Mouse (Mus musculus) gastrocnemius, adult 8-10 months (tissue): ENCODE measurements around the gene Siglecg. TPM values are rescaled to one million over a fixed set of nuclear protein-coding genes. Genes with fewer than 3 reads are reported as not detected.

Experiments used
- DNase-seq, 2 experiments: peaks; one replicate each; pipeline ENCODE4 v3.0.0; 2022; ENCODE audit warnings: low spot score in 2 of 2
- microRNA-seq: library from miRNA; unstranded; fragments of <30 nt; microRNA quantifications from one replicate; pipeline ENCODE4 v1.2.0, GENCODE M21; 2022
- total RNA-seq, 4 experiments: library from RNA; stranded (reverse); gene quantifications; 2 replicates each; pipeline ENCODE4 v1.2.4; 2022

Gene Siglecg
- total RNA-seq, 4 experiments from 2014 or later: not detected

- DNase-seq: no peak
Observed at GRCm38 (mm10) chr7:43441071-43441470, 33.1 kb downstream of the Siglecg start.

GRCm38 (mm10) chr7:43442684-43443083, 34.7 kb downstream of the Siglecg start:
- no peak for DNase-seq

DNA sequence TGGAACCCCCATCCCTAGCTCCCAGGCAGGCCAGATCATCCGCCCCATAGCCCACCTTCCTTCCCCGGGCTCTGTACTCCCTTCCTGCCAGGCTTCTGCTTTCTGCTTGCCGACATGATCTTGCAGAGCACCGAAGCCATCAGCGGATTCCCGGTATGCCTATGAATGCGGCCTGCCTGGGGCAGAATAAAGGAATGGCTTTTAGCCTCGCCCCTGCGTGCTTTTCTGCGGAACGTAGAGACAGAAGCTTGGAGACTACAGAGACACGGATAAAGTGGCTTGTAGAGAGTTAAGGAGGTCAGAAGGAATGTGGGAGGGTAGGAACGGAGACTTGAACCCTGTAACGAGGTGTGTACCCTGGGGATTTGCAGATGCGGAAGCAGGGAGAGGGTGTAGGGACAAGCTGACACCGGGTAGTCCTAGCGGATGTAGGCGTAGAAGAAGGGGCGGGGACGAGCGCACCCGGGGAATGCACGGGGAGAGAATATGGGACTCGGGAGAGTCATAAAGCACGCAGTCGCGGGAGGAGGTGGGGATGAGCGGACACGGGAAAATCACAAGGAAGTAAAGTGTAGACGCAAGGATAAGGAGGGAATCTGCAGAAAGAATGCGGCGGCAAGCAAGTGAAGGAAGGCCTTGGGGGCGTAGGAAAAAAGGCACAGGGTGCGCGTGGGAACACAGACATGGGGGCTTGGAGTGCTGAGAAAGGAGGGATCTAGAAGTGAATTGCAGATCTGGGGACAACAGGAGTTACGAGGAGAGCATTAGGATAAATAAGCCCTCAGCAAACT, 35.3 kb downstream of the Siglecg start:
- DNase-seq: peak; percentile 73 to 74

GRCm38 (mm10) chr7:43443917-43444293, 35.9 kb downstream of the Siglecg start, which contains the start of the genes Etfb and Gm45233:
Etfb (plus strand) TSS chr7:43444083.
Gm45233 (plus strand) TSS chr7:43444128.
- DNase-seq: peak; percentile 92 to 96

DNA sequence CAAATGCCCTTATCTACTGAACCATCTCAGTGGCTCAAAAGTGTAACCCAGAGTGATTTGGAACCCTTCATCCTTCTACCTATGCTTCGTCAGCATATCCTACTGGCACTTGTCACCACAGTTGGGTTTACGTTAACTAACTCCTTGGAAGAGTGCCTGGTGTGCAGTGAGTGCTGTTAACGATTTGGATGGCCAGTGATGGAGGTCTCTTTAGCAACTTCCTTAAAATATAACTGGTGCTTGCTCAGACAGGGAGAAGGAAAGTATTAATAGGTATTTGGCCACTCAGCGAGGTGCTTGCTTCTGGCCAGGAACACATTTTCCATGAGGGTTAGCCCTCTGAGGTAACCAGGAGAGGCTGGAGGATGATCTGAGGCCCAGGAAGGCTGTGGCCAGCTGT, 39.8 kb downstream of the Siglecg start:
- DNase-seq: no peak

- no peak for DNase-seq
Observed at GRCm38 (mm10) chr7:43448246-43448645, 40.2 kb downstream of the Siglecg start.

GRCm38 (mm10) chr7:43449811-43450210, 41.8 kb downstream of the Siglecg start:
- DNase-seq: no peak

DNA sequence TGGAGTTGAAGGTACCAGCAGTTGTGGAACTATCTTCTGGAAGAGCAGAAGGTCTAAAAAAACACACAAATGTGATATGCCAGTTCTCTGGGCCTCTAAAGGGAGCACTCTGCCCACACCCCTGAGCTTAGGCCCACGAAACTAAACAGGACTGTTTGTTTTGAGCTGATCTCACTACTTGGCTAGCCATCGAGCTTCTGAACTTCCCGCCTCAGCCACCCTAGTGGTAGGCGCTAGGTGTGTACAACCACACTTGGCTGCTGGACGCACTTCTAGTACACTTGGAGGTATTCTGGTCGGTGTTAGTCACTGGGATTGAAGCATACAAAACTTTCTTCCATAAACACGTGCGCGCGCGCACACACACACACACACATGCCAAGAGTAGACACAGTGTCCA, 43.7 kb downstream of the Siglecg start:
- no peak for DNase-seq

DNA sequence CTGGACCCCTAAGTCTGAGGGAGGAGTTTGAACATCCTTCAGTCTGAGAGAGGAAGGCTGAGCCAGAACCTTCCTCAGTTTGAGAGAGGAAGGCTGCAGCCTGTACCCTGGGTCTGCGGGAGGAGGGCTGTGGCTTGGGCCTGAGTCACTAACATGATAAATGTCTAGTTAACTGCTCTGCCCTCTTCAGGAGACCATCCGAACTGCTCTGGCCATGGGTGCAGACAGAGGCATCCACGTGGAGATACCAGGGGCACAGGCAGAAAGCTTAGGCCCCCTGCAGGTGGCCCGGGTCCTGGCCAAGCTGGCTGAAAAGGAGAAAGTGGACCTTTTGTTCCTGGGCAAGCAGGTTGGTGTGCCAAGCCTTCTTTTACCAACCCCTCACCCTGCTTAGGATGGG, 44.6 kb downstream of the Siglecg start:
- DNase-seq: no peak

- no peak for DNase-seq
Observed at GRCm38 (mm10) chr7:43453599-43454355, 45.8 kb downstream of the Siglecg start.

- no peak for DNase-seq
Observed at GRCm38 (mm10) chr7:43454371-43454770, 46.4 kb downstream of the Siglecg start.

DNA sequence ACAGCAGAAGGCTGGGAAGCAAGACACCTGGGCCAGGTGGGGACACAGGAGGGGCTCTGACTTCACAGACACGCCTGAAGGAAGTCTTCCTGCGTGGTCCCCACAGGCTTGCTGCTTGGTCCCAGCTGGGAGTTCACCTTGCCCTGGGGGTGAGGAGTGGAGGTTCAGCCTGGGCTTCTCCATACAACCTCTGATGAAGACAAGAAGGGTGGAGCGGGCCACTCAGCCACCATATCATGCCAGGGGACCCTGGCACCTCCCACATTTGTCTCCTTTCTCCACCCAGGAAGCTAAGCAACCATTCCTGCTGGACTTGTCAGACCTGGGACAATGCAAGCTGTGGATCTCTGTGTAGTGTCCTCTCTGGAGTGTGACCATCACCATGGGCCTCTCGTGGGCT, 54.8 kb downstream of the Siglecg start, which contains the start of gene Vsig10l:
Gene Vsig10l (plus strand): TSS at position 301 of the 400 bp plus-strand sequence.
- no peak for DNase-seq

DNA sequence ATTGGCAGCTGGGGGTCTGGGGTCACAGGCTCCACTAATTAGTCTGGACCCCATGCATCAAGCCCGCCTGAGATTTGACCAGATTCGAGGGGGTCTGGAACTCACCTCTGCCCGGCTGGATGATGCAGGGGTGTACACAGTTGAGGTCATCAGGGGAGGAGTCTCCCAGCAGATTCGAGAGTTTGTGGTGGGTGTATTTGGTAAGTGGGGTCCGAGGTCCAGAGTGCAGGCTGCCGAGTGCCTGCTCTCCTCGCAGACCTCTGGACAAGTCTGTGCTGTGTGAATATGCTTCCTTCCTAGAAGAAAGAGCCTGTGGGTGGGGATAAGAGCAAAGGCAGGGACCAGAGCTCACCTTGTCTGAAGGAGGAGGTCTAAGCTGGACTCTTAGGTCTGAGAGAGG, 56.0 kb downstream of the Siglecg start:
- no peak for DNase-seq

DNA sequence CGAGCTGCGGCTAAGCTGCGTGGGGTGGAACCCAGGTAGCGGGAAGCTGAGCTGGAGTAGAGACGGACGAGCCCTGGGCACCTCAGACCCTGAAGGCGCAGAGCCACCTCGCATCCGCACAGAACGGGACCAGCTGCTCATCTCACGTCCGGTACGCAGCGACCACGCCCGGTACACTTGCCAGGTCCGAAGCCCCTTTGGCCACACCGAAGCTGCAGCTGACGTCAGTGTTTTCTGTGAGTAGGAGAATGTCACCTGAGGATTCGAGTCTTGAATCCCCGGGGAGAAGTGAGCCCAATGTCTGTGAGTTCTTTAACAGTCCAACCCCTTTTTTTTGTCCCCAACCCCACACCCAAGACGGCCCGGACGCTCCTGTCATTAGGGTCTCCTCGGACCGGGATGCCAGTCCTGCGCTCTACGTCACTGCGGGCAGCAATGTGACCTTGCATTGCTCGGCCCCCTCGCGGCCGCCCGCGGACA, 56.9 kb downstream of the Siglecg start:
- DNase-seq: no peak

- DNase-seq: peak; percentile 77 to 85
Observed at GRCm38 (mm10) chr7:43465344-43466098, 57.5 kb downstream of the Siglecg start.

DNA sequence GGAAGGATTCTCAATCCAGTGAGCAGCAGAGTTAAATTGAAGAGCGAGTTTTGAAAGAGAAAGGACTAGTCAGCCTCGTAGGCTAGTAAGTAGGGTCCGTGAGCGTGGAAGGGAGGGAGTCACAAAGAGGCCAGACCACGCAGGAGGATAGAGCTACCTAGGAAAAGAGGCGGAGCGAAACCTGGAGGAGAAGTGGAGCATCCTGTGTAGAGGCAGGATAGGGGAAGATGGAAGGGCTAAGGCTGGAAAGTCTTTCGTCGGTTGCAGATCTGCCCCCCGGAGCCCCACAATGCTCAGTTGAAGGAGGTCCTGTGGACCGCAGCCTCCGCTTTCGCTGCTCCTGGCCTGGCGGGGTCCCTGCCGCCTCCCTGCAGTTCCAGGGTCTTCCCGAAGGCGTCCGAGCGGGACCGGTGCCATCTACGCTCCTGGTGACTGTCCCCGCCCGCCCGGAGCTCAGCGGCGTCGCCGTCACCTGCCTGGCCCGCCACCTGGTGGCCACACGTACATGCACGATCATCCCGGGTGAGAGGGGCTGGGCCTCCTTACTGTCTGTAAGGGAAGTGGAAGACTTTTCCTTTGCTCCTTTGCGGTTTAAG, 58.2 kb downstream of the Siglecg start:
- DNase-seq: peak; percentile 59 to 74

Small RNA genes within 50 kb of the gene (microRNA-seq; reads per million reads assigned to microRNA genes)
- gene Mir7051: 3.3 reads per million

Other genes with a start within 250 kb of the Siglecg start
- 10 to 100 TPM in 2 of 4 experiments, 1 to 10 TPM in 2; 9.9 to 11.7 (median 10.6) TPM for gene Zfp715, start 94.9 kb upstream of the Siglecg start, total RNA-seq
- not detected for gene Siglecf, start 56.9 kb upstream of the Siglecg start, total RNA-seq
- not detected for gene Lim2, start 19.5 kb downstream of the Siglecg start, total RNA-seq
- not detected for gene Nkg7, start 28.9 kb downstream of the Siglecg start, total RNA-seq
- gene Cldnd2, start 32.6 kb downstream of the Siglecg start, total RNA-seq: not detected
- gene Etfb, start 35.9 kb downstream of the Siglecg start, total RNA-seq: 100 to 1,000 TPM; 284 to 324 (median 303) TPM
- under 1 TPM in 1 of 4 experiments, not detected in 3; 0.73 TPM for gene Gm45233, start 35.9 kb downstream of the Siglecg start, total RNA-seq
- 1 to 10 TPM; 1.3 to 2.7 (median 1.7) TPM for gene Vsig10l, start 54.9 kb downstream of the Siglecg start, total RNA-seq
- gene Iglon5, start 81.9 kb downstream of the Siglecg start, total RNA-seq: under 1 TPM in 3 of 4 experiments, not detected in 1; 0.10 to 0.31 (median 0.13) TPM
- not detected for gene 4931406B18Rik, start 97.7 kb downstream of the Siglecg start, total RNA-seq
- under 1 TPM; 0.10 to 0.75 (median 0.52) TPM for gene Cd33, start 136.2 kb downstream of the Siglecg start, total RNA-seq
- under 1 TPM; 0.16 to 0.43 (median 0.33) TPM for gene Zfp658, start 154.1 kb downstream of the Siglecg start, total RNA-seq
- 1 to 10 TPM; 3.6 to 3.9 (median 3.8) TPM for gene Zfp719, start 171.4 kb downstream of the Siglecg start, total RNA-seq
- not detected for gene Zfp819, start 199.0 kb downstream of the Siglecg start, total RNA-seq
- not detected for gene Ceacam18, start 226.5 kb downstream of the Siglecg start, total RNA-seq